Mouse (Mus musculus) intestine, postnatal 0 days (tissue): ENCODE data around the gene St3gal5. TPM values are rescaled to one million over a fixed set of nuclear protein-coding genes. Genes with fewer than 3 reads are reported as not detected.
A peak's percentile ranks its signal among the peaks of the same experiment; 100 is the strongest.
"Not testable (repeated sequence)": the region's sequence is repeated elsewhere in the genome, so short reads cannot be mapped to it uniquely, and the experiment has no call there.

Experiments used
- ATAC-seq: fragments of 200-750 bp; cut with Nextera tagmentation; 2 replicates; pipeline ENCODE4 v1.8.0; 2017; ENCODE audit warnings: mild to moderate bottlenecking, moderate TSS enrichment, moderate library complexity
- H3K27ac ChIP-seq: fragments of 300-500 bp; sonication (generic); 2 replicates; pipeline ENCODE4 v1.5.1; 2014; ENCODE audit warnings: mild to moderate bottlenecking, low read depth, low read length, moderate library complexity
- H3K27me3 ChIP-seq: fragments of 300-500 bp; sonication (generic); replicated peaks from 2 replicates; pipeline ENCODE4 v1.6.1; 2014; ENCODE audit warnings: low read length, mixed read lengths; ENCODE audit not compliant: control insufficient read depth, insufficient read depth
- H3K36me3 ChIP-seq: fragments of 300-500 bp; sonication (generic); 2 replicates; pipeline ENCODE4 v1.6.1; 2014; ENCODE audit warnings: mild to moderate bottlenecking, moderate library complexity; ENCODE audit not compliant: control insufficient read depth, insufficient read depth
- H3K4me1 ChIP-seq: fragments of 300-500 bp; sonication (generic); replicated peaks from 2 replicates; pipeline ENCODE4 v1.6.1; 2014; ENCODE audit warnings: antibody characterized with exemption, low read length, mixed read lengths; ENCODE audit not compliant: control insufficient read depth, insufficient read depth
- H3K4me2 ChIP-seq: fragments of 300-500 bp; sonication (generic); replicated peaks from 2 replicates; pipeline ENCODE4 v1.6.1; 2014; ENCODE audit warnings: low read depth, mild to moderate bottlenecking, moderate library complexity
- H3K4me3 ChIP-seq: fragments of 300-500 bp; sonication (generic); 2 replicates; pipeline ENCODE4 v1.5.1; 2014; ENCODE audit warnings: low read depth, low read length
- H3K9ac ChIP-seq: fragments of 300-500 bp; sonication (generic); 2 replicates; pipeline ENCODE4 v1.6.1; 2014; ENCODE audit warnings: mild to moderate bottlenecking, low read depth, low read length
- H3K9me3 ChIP-seq: fragments of 300-500 bp; sonication (generic); 2 replicates; pipeline ENCODE4 v1.6.1; 2016; ENCODE audit warnings: mixed run types; ENCODE audit not compliant: control insufficient read depth
- CTCF ChIP-seq: sonication (generic); IDR thresholded peaks from 2 replicates; pipeline ENCODE4 v1.5.1; 2016; ENCODE audit warnings: low read depth, mild to moderate bottlenecking, control low read depth, antibody characterized with exemption, moderate library complexity
- WGBS: fragments of 180-500 bp; shearing (Covaris S2); extraction: QIAGEN DNeasy Blood & Tissue Kit; methylation state at CpG from one replicate; pipeline ENCODE4 v1.1.7; 2014; 5-methylcytosine and 5-hydroxymethylcytosine counted together
- polyA plus RNA-seq: library from polyadenylated mRNA; unstranded; fragments of >200 nt; fragmentation: Nextera tagmentation; extraction: Ambion mirVana; gene quantifications from 2 replicates; pipeline ENCODE4 v1.2.1, GENCODE M21; 2015

St3gal5 gene
- polyA plus RNA-seq, 1 experiment from 2014 or later = 69.0 TPM

DNA sequence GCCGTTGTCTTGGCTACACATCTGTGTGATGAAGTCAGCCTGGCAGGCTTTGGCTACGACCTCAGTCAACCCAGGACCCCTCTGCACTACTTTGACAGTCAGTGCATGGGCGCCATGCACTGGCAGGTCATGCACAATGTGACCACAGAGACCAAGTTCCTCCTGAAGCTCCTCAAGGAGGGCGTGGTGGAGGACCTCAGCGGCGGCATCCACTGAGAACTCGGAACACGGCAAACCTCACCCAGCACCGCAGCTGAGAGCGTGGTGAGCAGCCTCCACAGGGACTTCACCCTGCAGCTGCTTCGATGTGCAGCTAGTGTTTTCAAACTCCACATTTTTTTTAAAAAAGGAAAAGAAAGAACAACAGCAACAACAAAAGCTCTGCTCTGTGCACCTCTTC lies 56.1 kb downstream of the St3gal5 start:
- Histone ChIP-seq H3K4me1 (no peaks in the 10 kb centered on the region), H3K27ac (no peak overlapping the region), H3K27me3 (no peaks in the 10 kb centered on the region), H3K36me3 (peaks cover 7% of the 10 kb centered on the region), H3K9me3 (peaks cover 6% of the 10 kb centered on the region; the same call in 1 of the 2 replicates), H3K9ac (no peak overlapping the region), H3K4me3 (no peak overlapping the region), H3K4me2 (no peak overlapping the region)
- TF ChIP-seq CTCF = no peak
- ATAC-seq = no peak
- 80% methylated on average over 11 of the region's 11 CpGs for WGBS

DNA sequence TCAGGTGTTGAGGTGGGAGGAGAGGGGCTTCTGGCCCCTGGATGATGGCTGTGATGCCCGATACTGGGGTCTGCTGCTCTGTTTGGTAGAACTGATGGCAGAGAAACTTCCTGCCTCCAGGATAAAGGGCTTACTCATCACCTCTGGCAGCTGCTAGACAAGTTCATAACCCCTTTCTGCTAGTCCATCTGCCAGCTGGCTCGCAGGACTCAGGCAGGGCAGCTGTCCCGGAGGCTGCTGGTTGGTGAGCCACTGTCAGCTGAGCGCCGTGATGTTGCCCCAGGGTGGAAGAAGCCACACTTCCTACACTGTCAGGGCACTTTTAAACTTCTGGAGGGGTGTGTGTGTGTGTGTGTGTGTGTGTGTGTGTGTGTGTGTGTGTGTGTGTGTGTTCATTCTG lies 56.6 kb downstream of the St3gal5 start:
- not testable (repeated sequence) for H3K36me3 ChIP-seq, H3K4me3 ChIP-seq, ATAC-seq, H3K9me3 ChIP-seq, H3K4me2 ChIP-seq, H3K4me1 ChIP-seq, H3K27ac ChIP-seq, H3K9ac ChIP-seq, H3K27me3 ChIP-seq
- 74% methylated on average over 4 of the region's 5 CpGs for WGBS

GRCm38 (mm10) chr6:72154938-72155531 lies 57.6 kb downstream of the St3gal5 start:
- no peak overlapping the region for H3K27ac ChIP-seq
- no peak for TF ChIP-seq CTCF
- no peak overlapping the region for H3K4me3 ChIP-seq
- peaks cover 1% of the 10 kb centered on the region; the same call in 1 of the 2 replicates for H3K9me3 ChIP-seq
- no peak overlapping the region for H3K9ac ChIP-seq
- no peaks in the 10 kb centered on the region for H3K27me3 ChIP-seq
- H3K4me2 ChIP-seq = no peak overlapping the region
- H3K36me3 ChIP-seq = no peaks in the 10 kb centered on the region; the same call in 1 of the 2 replicates
- no peak for ATAC-seq
- 89% methylated on average over 7 of the region's 7 CpGs for WGBS
- no peaks in the 10 kb centered on the region for H3K4me1 ChIP-seq

- no peaks in the 10 kb centered on the region for H3K27me3 ChIP-seq
- no peak for TF ChIP-seq CTCF
- H3K36me3 ChIP-seq = no peaks in the 10 kb centered on the region; the same call in 1 of the 2 replicates
- H3K4me3 ChIP-seq = no peak overlapping the region
- H3K9ac ChIP-seq = no peak overlapping the region
- H3K27ac ChIP-seq = no peak overlapping the region
- ATAC-seq = no peak
- H3K4me2 ChIP-seq = no peak overlapping the region
- H3K4me1 ChIP-seq = no peaks in the 10 kb centered on the region
- no peaks in the 10 kb centered on the region for H3K9me3 ChIP-seq
- WGBS = 85% methylated on average over 8 of the region's 8 CpGs
These were observed 58.3 kb downstream of the St3gal5 start for GRCm38 (mm10) chr6:72155649-72156048.

GRCm38 (mm10) chr6:72158966-72159764 lies 61.8 kb downstream of the St3gal5 start:
- Histone ChIP-seq H3K27ac (no peak overlapping the region), H3K27me3 (no peaks in the 10 kb centered on the region), H3K4me2 (no peak overlapping the region), H3K9ac (no peak overlapping the region), H3K4me1 (no peaks in the 10 kb centered on the region), H3K4me3 (no peak overlapping the region), H3K36me3 (no peaks in the 10 kb centered on the region), H3K9me3 (no peaks in the 10 kb centered on the region)
- peak; percentile 32 for TF ChIP-seq CTCF
- WGBS = 84% methylated on average over 8 of the region's 8 CpGs
- ATAC-seq = no peak

GRCm38 (mm10) chr6:72159861-72160395 lies 62.5 kb downstream of the St3gal5 start:
- Histone ChIP-seq H3K27me3 (no peaks in the 10 kb centered on the region), H3K4me1 (no peaks in the 10 kb centered on the region), H3K4me3 (no peak overlapping the region), H3K9ac (no peak overlapping the region), H3K36me3 (no peaks in the 10 kb centered on the region), H3K9me3 (no peaks in the 10 kb centered on the region), H3K4me2 (no peak overlapping the region), H3K27ac (no peak overlapping the region)
- no peak for TF ChIP-seq CTCF
- no peak for ATAC-seq
- 48% methylated on average over 10 of the region's 10 CpGs for WGBS
